Mouse (Mus musculus): Measurements from ENCODE around the gene Cdc42se1. TPM values are rescaled to one million over a fixed set of nuclear protein-coding genes. Genes with fewer than 3 reads are reported as not detected.

Cdc42se1 gene
- total and polyA plus RNA-seq, 3 experiments = 341 to 472 TPM; not detected in 1

GRCm38 (mm10) chr3:95200132-95200531 is 28.4 kb upstream of the Cdc42se1 start:
- Histone ChIP-seq H3K27ac (ENCODE audit: control insufficient read depth, low read depth, low read length) (no peak overlapping the region), H3K27me3 (ENCODE audit: control insufficient read depth in 1 of 2, insufficient read depth in 2 of 2, low read length in 2 of 2) (no peaks in the 10 kb centered on the region), H3K4me3 (ENCODE audit: control insufficient read depth in 1 of 2, insufficient read depth in 1 of 2, low read depth in 2 of 2, low read length in 2 of 2) (no peak overlapping the region), H3K4me1 (ENCODE audit: control insufficient read depth in 1 of 2, insufficient read depth in 2 of 2, low read length in 2 of 2) (no peaks in the 10 kb centered on the region), H3K9me3 (replicated peaks; ENCODE audit: insufficient read depth, low read length) (no peaks in the 10 kb centered on the region), H3K79me2 (ENCODE audit: control insufficient read depth, insufficient read depth, low read length, poor library complexity) (no peaks in the 10 kb centered on the region), H3K36me3 (ENCODE audit: control insufficient read depth in 1 of 2, insufficient read depth in 2 of 2, low read length in 2 of 2) (peaks cover 0 to 95% of the 10 kb centered on the region in 2 experiments; a peak in 2 of 4 replicates), H3K9ac (ENCODE audit: control insufficient read depth, low read depth, low read length, poor library complexity, severe bottlenecking) (no peak overlapping the region)
- no peak for TF ChIP-seq MAZ (IDR thresholded peaks at IDR 0.05; ENCODE audit: low read depth, low read length)
- no peak for TF ChIP-seq CHD1 (IDR thresholded peaks at IDR 0.05; ENCODE audit: low read depth, low read length)
- TF ChIP-seq POLR2A (IDR thresholded peaks at IDR 0.05; ENCODE audit: control insufficient read depth in 1 of 2, insufficient read depth in 1 of 2, low read depth in 1 of 2, low read length in 2 of 2, poor library complexity in 1 of 2) = no peak
- TF ChIP-seq CHD2 (IDR thresholded peaks at IDR 0.05; ENCODE audit: low read length) = no peak
- DNase-seq (ENCODE audit: low read depth, low spot score) = no peak

- Histone ChIP-seq H3K4me3 (ENCODE audit: control insufficient read depth in 1 of 2, insufficient read depth in 1 of 2, low read depth in 2 of 2, low read length in 2 of 2) (no peak overlapping the region), H3K36me3 (ENCODE audit: control insufficient read depth in 1 of 2, insufficient read depth in 2 of 2, low read length in 2 of 2) (peaks cover 0 to 95% of the 10 kb centered on the region in 2 experiments; a peak in 2 of 4 replicates), H3K79me2 (ENCODE audit: control insufficient read depth, insufficient read depth, low read length, poor library complexity) (no peaks in the 10 kb centered on the region), H3K27me3 (ENCODE audit: control insufficient read depth in 1 of 2, insufficient read depth in 2 of 2, low read length in 2 of 2) (no peaks in the 10 kb centered on the region), H3K27ac (ENCODE audit: control insufficient read depth, low read depth, low read length) (no peak overlapping the region), H3K9ac (ENCODE audit: control insufficient read depth, low read depth, low read length, poor library complexity, severe bottlenecking) (no peak overlapping the region), H3K9me3 (replicated peaks; ENCODE audit: insufficient read depth, low read length) (no peaks in the 10 kb centered on the region), H3K4me1 (ENCODE audit: control insufficient read depth in 1 of 2, insufficient read depth in 2 of 2, low read length in 2 of 2) (no peaks in the 10 kb centered on the region)
- no peak for DNase-seq (ENCODE audit: low read depth, low spot score)
- TF ChIP-seq ZKSCAN1 (IDR thresholded peaks at IDR 0.05; ENCODE audit: low read depth, low read length) (no peak), USF1 (IDR thresholded peaks at IDR 0.05; ENCODE audit: low read depth, low read length) (no peak), ETS1 (IDR thresholded peaks at IDR 0.05; ENCODE audit: low read depth, low read length) (no peak), CHD2 (IDR thresholded peaks at IDR 0.05; ENCODE audit: low read length) (no peak), NRF1 (IDR thresholded peaks at IDR 0.05; ENCODE audit: insufficient read depth, low read depth, low read length, poor library complexity, severe bottlenecking) (no peak), GABPA (IDR thresholded peaks at IDR 0.05; ENCODE audit: low read depth, low read length) (no peak), SIN3A (IDR thresholded peaks at IDR 0.05; ENCODE audit: low read length) (no peak), ZC3H11A (IDR thresholded peaks at IDR 0.05; ENCODE audit: low read depth, low read length) (no peak), JUND (IDR thresholded peaks at IDR 0.05; ENCODE audit: low read depth, low read length) (no peak), TAL1 (IDR thresholded peaks at IDR 0.05; ENCODE audit: low read length) (no peak), HCFC1 (IDR thresholded peaks at IDR 0.05; ENCODE audit: low read depth, low read length) (no peak), GATA1 (IDR thresholded peaks at IDR 0.05; ENCODE audit: low read depth, low read length) (no peak)
These were observed 28.0 kb upstream of the Cdc42se1 start for GRCm38 (mm10) chr3:95200562-95200961.

GRCm38 (mm10) chr3:95203880-95204279 is 24.7 kb upstream of the Cdc42se1 start:
- TF ChIP-seq HCFC1 (IDR thresholded peaks at IDR 0.05; ENCODE audit: low read depth, low read length) = no peak
- TF ChIP-seq POLR2A (IDR thresholded peaks at IDR 0.05; ENCODE audit: control insufficient read depth in 1 of 2, insufficient read depth in 1 of 2, low read depth in 1 of 2, low read length in 2 of 2, poor library complexity in 1 of 2) = no peak
- no peak for TF ChIP-seq JUND (IDR thresholded peaks at IDR 0.05; ENCODE audit: low read depth, low read length)
- TF ChIP-seq POLR2AphosphoS2 (IDR thresholded peaks at IDR 0.05; ENCODE audit: low read length) = no peak
- TF ChIP-seq RAD21 (IDR thresholded peaks at IDR 0.05; ENCODE audit: low read depth, low read length) = no peak
- TF ChIP-seq MAX (IDR thresholded peaks at IDR 0.05; ENCODE audit: low read length) = no peak
- no peak for TF ChIP-seq MYC (IDR thresholded peaks at IDR 0.05; ENCODE audit: low read depth, low read length)
- no peak for TF ChIP-seq NELFE (IDR thresholded peaks at IDR 0.05; ENCODE audit: low read depth, low read length)
- no peak for TF ChIP-seq USF1 (IDR thresholded peaks at IDR 0.05; ENCODE audit: low read depth, low read length)
- no peak for TF ChIP-seq USF2 (IDR thresholded peaks at IDR 0.05; ENCODE audit: borderline replicate concordance in 1 of 2, insufficient read depth in 1 of 2, low read depth in 1 of 2, low read length in 2 of 2)
- TF ChIP-seq CHD1 (IDR thresholded peaks at IDR 0.05; ENCODE audit: low read depth, low read length) = no peak
- TF ChIP-seq MAZ (IDR thresholded peaks at IDR 0.05; ENCODE audit: low read depth, low read length) = no peak
- no peak for TF ChIP-seq SMC3 (IDR thresholded peaks at IDR 0.05; ENCODE audit: low read depth, low read length)
- TF ChIP-seq BHLHE40 (IDR thresholded peaks at IDR 0.05; ENCODE audit: borderline replicate concordance, low read depth, low read length) = no peak
- TF ChIP-seq TBP (IDR thresholded peaks at IDR 0.05; ENCODE audit: low read depth, low read length) = no peak
- TF ChIP-seq CTCF (IDR thresholded peaks at IDR 0.05 in 2 of 3, conservative IDR thresholded peaks at IDR 0.05 in 1 of 3; ENCODE audit: control insufficient read depth in 1 of 3, insufficient read depth in 1 of 3, low read depth in 2 of 3, low read length in 3 of 3, poor library complexity in 1 of 3, severe bottlenecking in 1 of 3) = no peak
- TF ChIP-seq GATA1 (IDR thresholded peaks at IDR 0.05; ENCODE audit: low read depth, low read length) = no peak
- no peak for TF ChIP-seq NRF1 (IDR thresholded peaks at IDR 0.05; ENCODE audit: insufficient read depth, low read depth, low read length, poor library complexity, severe bottlenecking)
- TF ChIP-seq GABPA (IDR thresholded peaks at IDR 0.05; ENCODE audit: low read depth, low read length) = no peak

More at GRCm38 (mm10) chr3:95203880-95204279, 24.7 kb upstream of the Cdc42se1 start:
- no peak overlapping the region for H3K4me3 ChIP-seq (ENCODE audit: control insufficient read depth in 1 of 2, insufficient read depth in 1 of 2, low read depth in 2 of 2, low read length in 2 of 2)
- H3K9me3 ChIP-seq (replicated peaks; ENCODE audit: insufficient read depth, low read length) = no peaks in the 10 kb centered on the region
- H3K9ac ChIP-seq (ENCODE audit: control insufficient read depth, low read depth, low read length, poor library complexity, severe bottlenecking) = no peak overlapping the region
- H3K4me1 ChIP-seq (ENCODE audit: control insufficient read depth in 1 of 2, insufficient read depth in 2 of 2, low read length in 2 of 2) = no peaks in the 10 kb centered on the region
- H3K79me2 ChIP-seq (ENCODE audit: control insufficient read depth, insufficient read depth, low read length, poor library complexity) = 0 out of 2 replicates have a peak, but pooled peaks cover 2% of the 10 kb centered on the region
- DNase-seq (ENCODE audit: low read depth, low spot score) = no peak
- H3K36me3 ChIP-seq (ENCODE audit: control insufficient read depth in 1 of 2, insufficient read depth in 2 of 2, low read length in 2 of 2) = peaks cover 0 to 87% of the 10 kb centered on the region in 2 experiments; a peak in 2 of 4 replicates
- H3K27ac ChIP-seq (ENCODE audit: control insufficient read depth, low read depth, low read length) = no peak overlapping the region
- no peaks in the 10 kb centered on the region for H3K27me3 ChIP-seq (ENCODE audit: control insufficient read depth in 1 of 2, insufficient read depth in 2 of 2, low read length in 2 of 2)
